Mouse (Mus musculus) liver, adult (tissue): ENCODE data around the gene Gm17455.

ENCODE experiments used
- GATA4 ChIP-seq: IDR thresholded peaks from 2 replicates; pipeline ENCODE4 v1.6.1; 2014; ENCODE audit warnings: mild to moderate bottlenecking, low read length; ENCODE audit not compliant: insufficient replicate concordance

Gene Gm17455

DNA sequence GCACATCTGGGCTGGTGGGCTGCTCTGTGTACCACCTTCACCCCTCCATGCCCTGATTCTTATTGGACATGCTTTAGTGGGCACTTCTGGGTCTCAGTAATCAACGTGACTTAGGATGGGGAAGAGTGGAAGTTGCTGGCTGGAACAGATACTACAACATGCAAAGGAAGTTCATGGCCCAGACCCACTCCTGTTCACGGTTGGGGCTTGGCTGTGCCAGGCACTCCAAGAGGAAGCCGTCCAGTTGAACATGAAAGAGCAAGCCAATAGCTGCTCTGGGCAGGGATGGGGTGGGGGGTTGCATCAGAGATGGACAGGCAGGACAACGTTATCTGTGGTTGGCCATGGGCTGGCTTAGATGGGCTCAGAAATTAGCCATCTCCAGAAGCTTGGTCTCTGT, 31.6 kb upstream of the Gm17455 start:
- no peak for TF ChIP-seq GATA4

- no peak for TF ChIP-seq GATA4
Measured at GRCm38 (mm10) chr10:60369405-60369804, 30.1 kb upstream of the Gm17455 start.

DNA sequence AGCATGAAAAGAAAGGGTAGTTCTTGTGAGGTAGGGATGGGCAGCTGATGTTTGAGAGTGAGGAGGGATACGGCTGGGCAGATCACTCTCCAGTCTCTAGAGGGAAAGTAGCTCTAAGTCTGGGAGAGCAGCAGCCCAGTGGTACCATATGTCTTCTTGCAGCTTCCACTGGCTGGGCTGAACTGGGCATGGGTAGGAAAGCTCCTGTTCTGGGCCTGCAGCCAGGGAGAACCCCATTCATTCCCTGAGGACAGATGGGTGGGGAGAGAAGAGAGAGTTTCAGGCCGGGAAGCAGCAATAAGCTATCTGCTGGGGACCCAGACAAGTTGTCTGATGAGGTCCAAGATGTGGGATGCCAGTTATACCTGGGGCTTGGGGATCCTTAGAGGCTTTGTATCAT, 29.4 kb upstream of the Gm17455 start:
- TF ChIP-seq GATA4: no peak

GRCm38 (mm10) chr10:60370601-60371061, 28.9 kb upstream of the Gm17455 start:
- no peak for TF ChIP-seq GATA4

DNA sequence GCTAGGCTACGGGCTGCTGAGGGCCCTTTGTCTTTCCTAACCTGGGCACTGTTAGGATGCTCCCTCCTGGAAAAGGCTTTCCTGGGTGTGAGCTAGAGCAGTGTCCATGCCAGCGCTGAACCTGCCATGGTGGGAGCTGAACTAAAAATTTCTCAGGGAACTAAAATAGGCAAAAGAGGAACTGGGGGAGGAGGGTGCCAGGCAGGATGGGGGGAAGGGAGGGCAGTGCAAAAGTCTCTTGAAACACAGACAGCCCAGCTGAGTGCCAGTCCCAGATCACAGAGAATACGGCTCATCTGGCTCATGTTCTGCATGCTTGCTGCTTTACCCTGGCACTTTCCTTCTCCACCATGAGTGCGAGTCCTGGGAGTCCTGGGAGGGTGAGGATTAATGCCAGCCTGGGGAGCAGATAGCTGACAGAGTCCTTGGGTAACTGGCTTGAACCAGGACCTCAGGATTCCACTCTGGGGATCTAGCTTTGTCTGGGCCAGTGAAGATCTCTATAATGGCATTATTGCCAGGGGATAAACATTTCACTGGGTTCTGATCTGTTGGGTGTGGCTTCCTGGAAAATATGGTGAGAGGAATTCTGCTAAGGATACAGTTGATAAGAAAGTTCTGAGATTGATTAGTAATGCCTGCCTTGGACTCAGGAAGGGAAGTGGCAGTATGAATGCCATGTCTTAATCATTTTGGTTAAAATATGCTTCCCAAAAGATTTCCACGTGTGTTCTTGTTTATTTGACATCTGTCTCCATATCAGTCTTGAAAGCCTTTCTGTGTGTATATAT, 27.7 kb upstream of the Gm17455 start:
- no peak for TF ChIP-seq GATA4

GRCm38 (mm10) chr10:60373543-60373936, 26.0 kb upstream of the Gm17455 start:
- TF ChIP-seq GATA4: no peak

DNA sequence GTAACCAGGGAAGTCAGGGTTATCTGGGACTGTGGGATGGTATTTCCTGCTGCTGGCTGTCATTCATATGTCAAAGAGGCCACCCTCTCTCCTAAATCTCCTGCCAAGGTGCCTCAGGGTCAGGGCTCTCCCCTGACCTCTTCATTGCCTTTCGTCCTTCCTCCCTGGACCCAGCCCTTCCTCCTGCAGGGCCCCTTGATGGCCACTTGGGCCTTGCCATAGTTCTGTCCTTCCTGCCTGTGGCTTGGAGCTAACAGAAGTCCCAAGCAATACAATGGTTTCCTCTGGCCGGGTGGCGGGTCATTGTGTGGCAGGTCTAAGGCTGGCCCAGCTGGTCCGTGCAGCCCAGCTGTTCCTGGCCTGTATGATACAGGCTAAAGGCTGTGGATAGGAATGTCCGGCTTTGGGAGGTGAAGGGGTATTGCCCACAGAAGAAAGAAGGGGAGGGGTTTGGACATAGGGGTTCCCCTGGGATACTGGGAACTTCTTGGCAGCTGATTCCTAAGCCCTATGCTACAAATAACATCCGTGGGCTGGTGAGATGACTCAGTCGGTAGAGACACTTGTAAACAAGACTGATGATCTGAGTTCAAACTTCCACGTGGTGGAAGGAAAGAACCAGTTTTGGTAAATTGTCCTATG, 25.5 kb upstream of the Gm17455 start:
- peak; percentile 81; the same call in 1 of the 2 replicates for TF ChIP-seq GATA4

GRCm38 (mm10) chr10:60376704-60377103, 22.8 kb upstream of the Gm17455 start:
- TF ChIP-seq GATA4: peak; percentile 56; the same call in 1 of the 2 replicates

GRCm38 (mm10) chr10:60379419-60379957, 20.0 kb upstream of the Gm17455 start:
- no peak for TF ChIP-seq GATA4

DNA sequence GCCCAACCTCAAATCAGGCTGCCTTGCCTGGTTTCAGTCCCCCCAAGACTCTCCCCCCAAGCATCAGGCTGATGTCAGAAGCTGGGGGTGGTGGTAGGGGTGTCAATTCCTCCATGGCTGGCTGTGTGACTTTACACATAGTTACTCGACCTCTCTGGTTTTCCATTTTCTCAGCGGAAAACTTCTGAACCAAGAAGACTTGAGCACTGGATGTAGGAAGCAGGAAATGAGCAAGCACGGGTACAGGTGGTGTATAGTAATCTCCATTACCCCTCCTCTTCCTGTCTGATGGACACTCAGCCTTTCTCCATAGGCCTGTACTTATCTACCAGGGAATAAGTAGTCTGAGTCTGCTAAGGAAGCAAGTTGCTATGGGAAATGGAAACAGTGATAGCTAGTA, 19.3 kb upstream of the Gm17455 start:
- TF ChIP-seq GATA4: peak; percentile 59; the same call in 1 of the 2 replicates

DNA sequence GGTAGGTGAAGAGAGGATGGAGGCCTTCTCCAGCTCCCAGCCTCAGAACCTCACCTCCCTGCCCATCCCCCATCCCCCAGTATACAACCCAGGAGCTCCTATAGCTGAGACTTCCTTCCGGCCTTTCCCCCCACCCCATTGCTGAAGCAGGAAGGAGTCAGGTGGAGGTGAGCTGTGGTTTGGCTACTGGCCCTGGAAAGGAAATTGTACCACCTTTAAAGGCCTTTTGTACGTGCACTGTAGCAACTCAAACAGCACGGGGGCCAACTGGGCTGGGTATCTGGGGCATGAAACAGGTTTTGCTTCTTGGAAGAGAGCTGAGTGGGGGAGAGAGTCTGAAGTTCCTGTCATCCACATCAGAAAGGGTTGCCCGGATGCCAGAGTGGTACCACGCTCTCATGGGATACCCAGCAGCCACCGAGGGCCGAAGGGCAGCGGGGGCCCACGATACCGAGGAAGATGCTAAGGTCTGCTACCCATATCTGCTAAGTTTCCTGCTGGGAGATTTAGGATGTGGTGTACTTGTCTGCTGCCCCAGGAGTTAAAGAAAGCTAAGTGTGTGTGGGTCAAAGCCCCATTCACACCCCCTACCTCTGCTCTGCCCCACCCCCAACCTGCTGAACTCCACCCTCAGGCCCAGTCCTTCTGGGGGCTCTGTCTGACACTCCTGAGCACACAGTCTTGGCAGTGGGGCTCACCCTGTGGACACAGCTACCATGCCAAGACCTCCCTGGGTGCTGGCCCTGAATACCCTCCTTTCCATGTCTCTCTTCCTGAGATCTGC, 18.2 kb upstream of the Gm17455 start:
- no peak for TF ChIP-seq GATA4

DNA sequence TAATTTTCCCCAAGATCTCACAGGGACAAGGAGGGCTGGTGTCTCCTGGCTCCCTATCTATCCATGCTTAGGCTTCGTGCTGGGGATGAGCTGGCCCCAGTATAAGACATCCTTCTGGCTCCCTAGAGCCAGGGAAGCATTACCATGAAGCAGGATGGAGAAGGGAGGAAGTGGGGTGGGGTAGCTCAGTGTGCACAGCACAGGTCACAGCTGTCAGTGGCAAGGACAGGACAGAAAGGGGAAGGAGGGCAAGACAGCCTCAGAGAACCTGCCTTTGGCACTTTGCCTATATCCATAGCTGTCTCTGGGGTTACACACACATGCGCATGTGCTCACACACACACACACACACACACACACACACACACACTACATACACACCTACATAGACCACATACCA, 11.2 kb upstream of the Gm17455 start:
- TF ChIP-seq GATA4: no peak

DNA sequence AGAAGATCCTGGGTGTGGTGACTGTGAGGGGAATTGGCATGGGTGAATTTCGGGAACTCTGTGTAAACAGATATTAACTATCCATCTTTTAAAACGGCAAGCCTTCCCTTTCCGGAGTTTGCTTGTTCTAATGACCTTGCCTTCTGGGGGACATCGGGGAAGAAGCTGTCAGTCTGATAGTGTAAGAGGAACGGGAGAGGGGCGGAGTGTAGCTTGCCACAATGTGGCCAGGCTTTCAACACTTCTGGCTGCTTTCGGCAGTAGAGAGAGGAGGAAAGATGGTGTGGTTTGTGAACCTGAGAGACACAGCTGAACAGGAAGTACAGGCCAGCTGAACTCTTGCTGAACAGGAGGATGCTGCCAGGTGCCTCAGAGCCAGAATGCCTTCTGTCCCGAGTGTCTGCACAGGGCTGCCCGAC, 10.1 kb upstream of the Gm17455 start:
- TF ChIP-seq GATA4: no peak

GRCm38 (mm10) chr10:60390177-60390903, 9.2 kb upstream of the Gm17455 start:
- TF ChIP-seq GATA4: no peak
